Mouse (Mus musculus) intestine, postnatal 0 days (tissue): ENCODE data around the gene Creb3l4. TPM values are rescaled to one million over a fixed set of nuclear protein-coding genes. Genes with fewer than 3 reads are reported as not detected.
"Not testable (repeated sequence)": the region's sequence is repeated elsewhere in the genome, so short reads cannot be mapped to it uniquely, and the experiment has no call there.

Source experiments
- ATAC-seq: fragments of 200-750 bp; cut with Nextera tagmentation; 2 replicates; pipeline ENCODE4 v1.8.0; 2017; ENCODE audit warnings: mild to moderate bottlenecking, moderate TSS enrichment, moderate library complexity
- H3K27ac ChIP-seq: fragments of 300-500 bp; sonication (generic); 2 replicates; pipeline ENCODE4 v1.5.1; 2014; ENCODE audit warnings: mild to moderate bottlenecking, low read depth, low read length, moderate library complexity
- H3K27me3 ChIP-seq: fragments of 300-500 bp; sonication (generic); replicated peaks from 2 replicates; pipeline ENCODE4 v1.6.1; 2014; ENCODE audit warnings: low read length, mixed read lengths; ENCODE audit not compliant: control insufficient read depth, insufficient read depth
- H3K36me3 ChIP-seq: fragments of 300-500 bp; sonication (generic); 2 replicates; pipeline ENCODE4 v1.6.1; 2014; ENCODE audit warnings: mild to moderate bottlenecking, moderate library complexity; ENCODE audit not compliant: control insufficient read depth, insufficient read depth
- H3K4me1 ChIP-seq: fragments of 300-500 bp; sonication (generic); replicated peaks from 2 replicates; pipeline ENCODE4 v1.6.1; 2014; ENCODE audit warnings: antibody characterized with exemption, low read length, mixed read lengths; ENCODE audit not compliant: control insufficient read depth, insufficient read depth
- H3K4me2 ChIP-seq: fragments of 300-500 bp; sonication (generic); replicated peaks from 2 replicates; pipeline ENCODE4 v1.6.1; 2014; ENCODE audit warnings: low read depth, mild to moderate bottlenecking, moderate library complexity
- H3K4me3 ChIP-seq: fragments of 300-500 bp; sonication (generic); 2 replicates; pipeline ENCODE4 v1.5.1; 2014; ENCODE audit warnings: low read depth, low read length
- H3K9ac ChIP-seq: fragments of 300-500 bp; sonication (generic); 2 replicates; pipeline ENCODE4 v1.6.1; 2014; ENCODE audit warnings: mild to moderate bottlenecking, low read depth, low read length
- H3K9me3 ChIP-seq: fragments of 300-500 bp; sonication (generic); 2 replicates; pipeline ENCODE4 v1.6.1; 2016; ENCODE audit warnings: mixed run types; ENCODE audit not compliant: control insufficient read depth
- CTCF ChIP-seq: sonication (generic); IDR thresholded peaks from 2 replicates; pipeline ENCODE4 v1.5.1; 2016; ENCODE audit warnings: low read depth, mild to moderate bottlenecking, control low read depth, antibody characterized with exemption, moderate library complexity
- WGBS: fragments of 180-500 bp; shearing (Covaris S2); extraction: QIAGEN DNeasy Blood & Tissue Kit; methylation state at CpG from one replicate; pipeline ENCODE4 v1.1.7; 2014; 5-methylcytosine and 5-hydroxymethylcytosine counted together
- polyA plus RNA-seq: library from polyadenylated mRNA; unstranded; fragments of >200 nt; fragmentation: Nextera tagmentation; extraction: Ambion mirVana; gene quantifications from 2 replicates; pipeline ENCODE4 v1.2.1, GENCODE M21; 2015

Gene Creb3l4
- polyA plus RNA-seq: 7.5 and 8.6 TPM in 2 replicates

DNA sequence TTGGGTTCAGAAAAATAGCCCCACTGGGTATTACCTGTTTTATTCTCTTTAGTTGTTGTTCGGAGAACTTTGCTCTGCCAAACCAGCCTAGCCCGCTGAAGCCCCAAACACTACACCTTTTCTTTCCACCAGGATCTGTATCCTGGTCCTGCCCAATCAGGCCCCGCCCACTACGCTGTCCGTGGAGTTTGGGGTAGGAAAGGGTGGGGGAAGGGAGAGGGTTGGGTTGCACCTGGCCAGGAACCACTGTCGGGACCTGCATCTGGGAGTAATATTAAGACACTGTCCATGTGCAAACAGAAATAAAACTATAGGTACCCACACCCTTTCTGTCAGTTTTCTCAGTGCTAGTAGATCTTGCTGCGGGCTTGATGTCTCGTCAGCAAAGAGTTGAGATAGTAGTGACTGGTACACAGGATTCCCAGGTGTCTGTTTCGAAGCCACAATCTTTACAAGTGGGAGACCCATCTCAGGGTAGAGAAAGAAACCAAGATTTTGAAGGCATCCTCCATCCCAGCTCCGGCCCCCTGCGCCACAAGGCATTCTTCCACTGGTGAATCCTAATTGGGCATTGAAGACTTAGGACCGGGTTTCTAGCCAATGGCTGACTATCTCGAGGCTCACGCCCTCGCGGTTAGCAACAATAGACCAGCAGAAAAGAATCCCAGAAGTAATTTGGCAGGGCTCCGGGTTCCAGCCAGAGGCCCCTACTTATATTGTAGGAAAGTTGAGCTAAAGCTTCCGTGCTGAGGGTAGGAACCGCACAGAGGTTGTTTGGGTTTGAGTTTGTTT lies at the start of gene Creb3l4:
Gene Creb3l4, minus strand, starts transcription at position 529 of the 792 bp plus-strand sequence.
- Histone ChIP-seq H3K27me3 (no peaks in the 10 kb centered on the region), H3K9me3 (no peaks in the 10 kb centered on the region), H3K4me1 (peaks cover 5% of the 10 kb centered on the region; the same call in 1 of the 2 replicates), H3K27ac (peak within 1 kb of the TSS; percentile 30; the same call in 1 of the 2 replicates), H3K36me3 (no peaks in the 10 kb centered on the region; the same call in 1 of the 2 replicates), H3K4me3 (peak within 1 kb of the TSS; percentile 38), H3K9ac (peak within 1 kb of the TSS; percentile 34), H3K4me2 (peak within 1 kb of the TSS; percentile 69)
- ATAC-seq: peak; percentile 41
- WGBS: 4% methylated on average over 19 of the region's 19 CpGs
- TF ChIP-seq CTCF: no peak

DNA sequence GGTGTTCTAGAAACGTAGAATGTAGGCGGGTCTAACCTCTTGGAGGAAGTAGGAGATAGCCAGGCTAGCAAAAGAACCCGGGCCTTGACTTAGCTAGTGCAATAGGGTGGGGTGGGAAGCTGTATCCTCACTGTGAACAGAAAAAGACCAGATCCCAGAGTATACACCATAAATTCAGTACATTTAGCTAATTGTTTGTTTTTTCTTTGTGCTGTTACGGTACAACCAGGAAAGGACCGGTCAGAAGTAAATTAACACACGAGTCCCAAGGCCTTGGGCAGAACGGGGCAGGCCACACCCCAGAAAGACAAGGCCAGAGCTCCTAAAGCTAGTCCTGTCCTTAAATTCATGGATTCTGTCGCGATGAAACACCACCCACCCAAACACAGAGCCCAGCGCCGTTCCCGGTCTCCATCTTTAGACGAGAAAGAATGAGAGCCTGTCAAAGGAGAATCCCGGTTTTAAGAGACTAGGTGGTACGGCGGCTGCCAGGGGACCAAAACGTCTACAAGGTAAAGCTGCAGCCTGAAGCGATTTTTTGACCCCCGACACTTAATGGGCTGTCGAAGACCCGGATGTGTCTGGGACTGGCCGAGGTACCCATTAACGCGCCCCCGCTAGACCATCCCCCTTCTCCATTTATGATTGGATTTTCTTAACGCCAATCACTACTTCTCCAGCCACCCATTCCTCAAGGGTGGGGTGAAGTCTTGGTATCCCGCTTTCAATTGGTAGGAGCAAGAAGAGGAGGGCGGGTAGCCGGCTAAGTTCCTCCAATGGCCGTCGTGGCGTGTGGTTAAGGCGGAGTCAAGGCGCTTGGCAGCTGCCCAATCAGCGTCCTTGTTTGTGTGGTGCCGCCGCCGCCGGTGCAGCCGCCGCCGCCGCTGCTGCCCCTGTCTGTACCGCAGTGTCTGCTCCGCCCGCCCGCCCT lies 49.3 kb upstream of the Creb3l4 start, which contains the start of gene Gatad2b:
Gene Gatad2b, plus strand, starts transcription at position 834 of the 931 bp plus-strand sequence.
- H3K27me3 ChIP-seq: no peaks in the 10 kb centered on the region
- TF ChIP-seq CTCF: no peak
- H3K9me3 ChIP-seq: no peaks in the 10 kb centered on the region
- 0 out of 2 replicates have a peak, but pooled peaks cover 3% of the 10 kb centered on the region for H3K4me1 ChIP-seq
- no peaks in the 10 kb centered on the region for H3K36me3 ChIP-seq
- peak within 1 kb of the TSS; percentile 97 for H3K9ac ChIP-seq
- WGBS: under 1% methylated on average over 47 of the region's 47 CpGs
- H3K4me2 ChIP-seq: peak within 1 kb of the TSS; percentile 79
- peak within 1 kb of the TSS; percentile 95 for H3K27ac ChIP-seq
- ATAC-seq: peak; percentile 98
- H3K4me3 ChIP-seq: peak within 1 kb of the TSS; percentile 93

DNA sequence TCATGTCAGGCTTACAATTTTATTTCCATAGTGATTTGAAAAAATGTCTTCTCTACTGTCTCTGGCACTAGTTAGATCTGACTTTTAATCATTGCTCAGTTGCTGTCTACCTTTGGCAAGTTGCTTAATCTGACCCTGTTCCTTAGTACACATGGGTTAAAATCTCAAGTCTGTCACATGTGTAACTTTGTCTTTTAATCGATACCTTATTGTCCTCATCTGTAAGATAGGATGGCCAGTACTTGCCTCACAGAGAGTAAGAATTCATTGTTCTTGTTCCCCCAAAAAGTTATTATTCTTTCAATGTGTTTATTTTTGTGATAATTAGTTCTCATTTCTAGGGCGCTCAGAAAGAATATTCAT lies 48.7 kb upstream of the Creb3l4 start:
- H3K4me1 ChIP-seq: 0 out of 2 replicates have a peak, but pooled peaks cover 3% of the 10 kb centered on the region
- TF ChIP-seq CTCF: no peak
- H3K9ac ChIP-seq: peak overlapping the region; percentile 71

DNA sequence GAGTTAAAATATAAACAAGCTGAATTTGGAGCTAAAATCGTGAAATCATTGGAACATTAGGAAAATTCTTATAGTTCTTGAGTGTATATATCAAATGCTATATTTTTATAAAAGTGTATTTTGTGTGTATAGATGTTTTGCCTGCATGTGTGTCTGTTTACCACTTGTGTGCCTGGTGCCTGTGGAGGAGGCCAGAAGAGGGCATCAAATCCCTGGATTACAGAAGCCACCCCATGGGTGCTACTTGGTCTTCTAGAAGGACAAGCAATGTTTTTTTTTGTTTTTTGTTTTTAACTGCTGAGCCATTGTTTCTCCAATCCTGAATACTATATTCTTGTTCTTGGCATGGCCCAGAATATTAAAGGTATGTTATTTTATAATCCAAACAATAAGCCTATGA lies 47.3 kb upstream of the Creb3l4 start:
- H3K9me3 ChIP-seq: no peaks in the 10 kb centered on the region
- H3K4me2 ChIP-seq: no peak overlapping the region
- H3K4me1 ChIP-seq: 0 out of 2 replicates have a peak, but pooled peaks cover 3% of the 10 kb centered on the region
- H3K4me3 ChIP-seq: no peak overlapping the region
- no peak for ATAC-seq
- H3K27ac ChIP-seq: no peak overlapping the region
- 100% methylated on average over 1 of the region's 1 CpGs for WGBS
- H3K36me3 ChIP-seq: no peaks in the 10 kb centered on the region
- 0 out of 2 replicates have a peak, but pooled peaks have one; percentile 18 for TF ChIP-seq CTCF
- H3K27me3 ChIP-seq: no peaks in the 10 kb centered on the region
- H3K9ac ChIP-seq: no peak overlapping the region

More for the DNA sequence above, 48.7 kb upstream of the Creb3l4 start:
- H3K4me2 ChIP-seq: peak overlapping the region; percentile 72
- no peak for ATAC-seq
- no peaks in the 10 kb centered on the region for H3K36me3 ChIP-seq
- peak overlapping the region; percentile 93 for H3K4me3 ChIP-seq
- H3K9me3 ChIP-seq: no peaks in the 10 kb centered on the region
- H3K27ac ChIP-seq: peak overlapping the region; percentile 94
- 19% methylated on average over 2 of the region's 2 CpGs for WGBS
- no peaks in the 10 kb centered on the region for H3K27me3 ChIP-seq

DNA sequence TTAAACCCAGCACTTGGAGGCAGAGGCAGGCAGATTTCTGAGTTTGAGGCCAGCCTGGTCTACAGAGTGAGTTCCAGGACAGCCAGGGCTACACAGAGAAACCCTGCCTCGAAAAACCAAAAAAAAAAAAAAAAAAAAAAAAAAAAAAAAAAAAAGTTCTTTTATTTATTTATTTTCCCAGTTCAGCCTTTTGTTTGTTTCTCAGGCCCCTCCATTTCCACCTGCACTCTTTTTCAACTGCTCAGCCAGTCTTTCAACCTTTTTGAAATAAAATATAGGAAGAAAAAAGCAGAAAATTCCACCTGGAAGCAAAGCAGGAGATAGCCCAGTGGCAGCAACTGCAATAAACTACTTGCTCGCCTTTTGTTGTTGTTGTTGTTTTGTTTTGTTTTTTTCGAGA lies 46.1 kb upstream of the Creb3l4 start:
- H3K27me3 ChIP-seq, H3K27ac ChIP-seq, H3K4me2 ChIP-seq, H3K9ac ChIP-seq, H3K4me1 ChIP-seq, H3K36me3 ChIP-seq, H3K4me3 ChIP-seq, H3K9me3 ChIP-seq, ATAC-seq: not testable (repeated sequence)
- WGBS: 52% methylated on average over 2 of the region's 3 CpGs

DNA sequence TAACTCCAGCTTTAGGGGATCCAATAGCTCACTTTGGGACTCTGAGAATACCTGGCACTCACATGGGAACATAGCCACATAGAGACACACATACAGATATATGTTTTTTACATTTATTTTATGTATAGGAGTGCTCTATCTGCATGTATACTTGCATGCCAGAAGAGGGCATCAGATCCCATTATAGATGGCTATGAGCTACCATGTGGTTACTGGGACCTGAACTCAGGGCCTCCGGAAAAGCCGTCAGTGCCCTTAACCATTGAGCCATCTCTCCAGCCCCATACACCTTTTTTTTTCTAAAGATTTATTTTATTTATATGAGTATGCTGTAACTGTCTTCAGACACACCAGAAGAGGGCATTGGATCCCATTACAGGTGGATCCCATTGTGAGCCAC lies 40.8 kb upstream of the Creb3l4 start:
- H3K4me3 ChIP-seq: no peak overlapping the region
- no peak overlapping the region for H3K4me2 ChIP-seq
- H3K36me3 ChIP-seq: peaks cover 8% of the 10 kb centered on the region; the same call in 1 of the 2 replicates
- no peaks in the 10 kb centered on the region for H3K4me1 ChIP-seq
- 98% methylated on average over 2 of the region's 2 CpGs for WGBS
- peak; percentile 40 for TF ChIP-seq CTCF
- no peak for ATAC-seq
- no peak overlapping the region for H3K27ac ChIP-seq
- H3K9ac ChIP-seq: no peak overlapping the region
- H3K9me3 ChIP-seq: no peaks in the 10 kb centered on the region
- H3K27me3 ChIP-seq: no peaks in the 10 kb centered on the region
